Mouse (Mus musculus): ENCODE results near the gene Popdc2.
"Not testable (repeated sequence)": the region's sequence is repeated elsewhere in the genome, so short reads cannot be mapped to it uniquely, and the experiment has no call there.

Gene Popdc2

GRCm38 (mm10) chr16:38361933-38362332, at the start of gene Popdc2:
Gene Popdc2 (plus strand): TSS chr16:38362209.
- DNase-seq (ENCODE audit: low spot score), result no peak

GRCm38 (mm10) chr16:38318492-38318891, 43.5 kb upstream of the Popdc2 start:
- no peak for DNase-seq (ENCODE audit: low spot score)

GRCm38 (mm10) chr16:38319087-38319486, 42.9 kb upstream of the Popdc2 start:
- DNase-seq (ENCODE audit: low spot score), result no peak

GRCm38 (mm10) chr16:38321452-38321935, 40.5 kb upstream of the Popdc2 start:
- no peak for DNase-seq (ENCODE audit: low spot score)

GRCm38 (mm10) chr16:38324311-38324710, 37.7 kb upstream of the Popdc2 start:
- DNase-seq (ENCODE audit: low spot score), result peak; percentile 51

GRCm38 (mm10) chr16:38326778-38327397, 35.1 kb upstream of the Popdc2 start:
- DNase-seq (ENCODE audit: low spot score), result no peak

GRCm38 (mm10) chr16:38329340-38329739, 32.7 kb upstream of the Popdc2 start:
- DNase-seq (ENCODE audit: low spot score), result no peak

DNA sequence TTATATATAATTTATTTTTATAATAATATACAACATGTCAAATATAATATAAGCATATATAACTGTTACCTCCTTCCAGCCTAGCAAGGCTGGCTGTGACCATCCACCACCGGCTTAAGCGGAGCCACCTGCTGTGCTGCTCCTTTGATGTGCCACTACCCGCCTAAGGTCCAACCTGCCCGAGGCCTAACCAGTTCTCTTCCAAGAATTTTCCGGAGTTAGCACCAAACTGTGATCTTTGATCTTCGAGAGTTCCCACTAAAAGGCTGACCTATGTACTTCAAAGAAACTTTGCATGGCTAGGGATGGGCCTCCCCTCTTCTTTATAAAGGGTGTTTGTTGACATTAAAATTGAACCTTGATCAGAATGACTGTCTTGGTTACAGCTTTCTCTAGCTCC, 27.6 kb upstream of the Popdc2 start:
- DNase-seq (ENCODE audit: low spot score), result no peak

DNA sequence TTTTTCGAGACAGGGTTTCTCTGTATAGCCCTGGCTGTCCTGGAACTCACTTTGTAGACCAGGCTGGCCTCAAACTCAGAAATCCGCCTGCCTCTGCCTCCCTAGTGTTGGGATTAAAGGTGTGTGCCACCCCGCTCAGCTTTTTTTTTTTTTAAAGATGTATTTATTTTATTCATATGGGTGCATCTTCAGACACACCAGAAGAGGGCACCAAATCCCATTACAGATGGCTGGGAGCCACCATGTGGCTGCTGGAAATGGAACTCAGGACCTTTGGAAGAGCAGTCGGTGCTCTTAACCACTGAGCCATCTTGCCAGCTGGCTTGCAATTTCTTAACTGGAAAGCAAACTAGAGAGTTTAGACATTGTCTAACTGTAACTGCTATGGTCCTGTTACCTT, 23.9 kb upstream of the Popdc2 start:
- not testable (repeated sequence) for DNase-seq (ENCODE audit: low spot score)

GRCm38 (mm10) chr16:38341396-38342324, 20.3 kb upstream of the Popdc2 start, which contains the start of gene Maats1:
Gene Maats1 (minus strand): TSS chr16:38342143.
- DNase-seq (ENCODE audit: low spot score), result peak; percentile 75

DNA sequence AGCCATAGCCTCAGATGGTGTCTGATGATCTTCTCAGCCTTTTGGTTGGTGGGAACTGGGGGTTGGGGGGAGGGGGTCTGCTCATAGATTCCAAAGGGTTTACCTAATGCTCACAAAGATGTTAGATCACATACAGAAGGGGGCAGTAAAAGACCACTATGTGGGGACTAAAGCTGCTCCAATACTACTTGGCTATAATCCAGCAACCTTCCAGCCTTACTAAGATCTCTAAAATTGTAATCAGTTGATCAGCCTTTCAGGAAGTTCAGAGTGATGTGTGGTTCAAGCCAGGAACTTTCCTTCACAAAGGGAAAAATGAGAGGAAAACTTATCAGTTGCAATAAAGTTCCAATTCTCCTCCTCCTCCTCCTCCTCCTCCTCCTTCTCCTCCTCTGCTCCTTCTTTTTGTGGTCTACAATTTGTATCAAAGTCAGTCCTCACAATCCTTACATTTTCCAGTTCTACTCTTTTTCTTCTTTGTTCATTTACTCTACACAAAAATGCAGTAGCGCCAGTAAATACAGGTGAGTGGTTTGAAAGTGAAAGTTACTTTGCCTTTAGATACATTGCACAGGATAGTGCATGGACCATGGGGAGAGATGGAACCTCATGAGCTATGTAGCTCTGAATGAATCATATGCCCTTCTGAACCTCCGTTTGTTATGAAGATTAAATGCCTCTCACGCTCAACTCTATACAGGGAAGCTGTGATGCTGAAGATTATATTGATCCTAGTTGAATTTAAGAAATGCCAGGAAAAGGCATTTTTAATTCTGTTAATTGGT, 16.9 kb upstream of the Popdc2 start:
- no peak for DNase-seq (ENCODE audit: low spot score)

DNA sequence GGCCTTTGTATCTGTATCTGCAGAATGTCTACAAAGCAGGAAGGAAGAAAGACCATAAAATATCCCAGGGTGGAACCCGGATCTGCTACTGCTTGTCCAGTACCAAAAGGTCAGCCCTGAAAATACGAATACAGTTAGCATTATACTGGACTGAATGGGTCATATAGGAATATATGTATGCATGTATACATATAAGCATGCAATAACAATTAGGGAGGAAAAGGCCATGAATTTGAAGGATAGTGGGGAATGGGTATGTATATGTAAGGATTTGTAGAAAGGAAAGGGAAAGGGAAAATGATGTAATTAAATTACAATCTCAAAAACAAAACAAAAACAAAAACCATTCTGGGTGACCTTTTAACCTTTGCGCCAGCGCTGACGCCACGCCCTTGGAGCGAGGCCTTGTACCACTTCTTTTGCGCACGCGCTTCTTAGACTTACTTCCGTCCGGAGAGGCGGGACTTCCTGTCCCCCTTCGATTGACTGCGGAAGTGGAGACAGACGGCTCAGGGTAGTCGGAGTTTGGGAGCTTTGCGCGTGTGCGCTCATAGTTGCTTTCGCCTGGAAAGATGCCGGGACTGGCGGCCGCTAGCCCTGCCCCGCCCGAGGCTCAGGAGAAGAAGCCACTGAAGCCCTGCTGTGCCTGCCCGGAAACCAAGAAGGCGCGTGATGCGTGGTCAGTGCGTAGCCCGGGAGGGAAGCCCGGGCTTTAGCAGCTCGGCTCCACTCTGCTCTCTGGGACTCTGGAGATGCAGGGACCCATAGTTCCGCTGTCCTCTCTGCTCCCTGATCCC, 15.3 kb upstream of the Popdc2 start, which contains the start of the genes Cox17 and Gm21987:
Gene Cox17, plus strand, starts transcription at position 463 of the 797 bp plus-strand sequence.
Gene Gm21987, plus strand, starts transcription at position 512 of the 797 bp plus-strand sequence.
- peak; percentile 92 for DNase-seq (ENCODE audit: low spot score)

DNA sequence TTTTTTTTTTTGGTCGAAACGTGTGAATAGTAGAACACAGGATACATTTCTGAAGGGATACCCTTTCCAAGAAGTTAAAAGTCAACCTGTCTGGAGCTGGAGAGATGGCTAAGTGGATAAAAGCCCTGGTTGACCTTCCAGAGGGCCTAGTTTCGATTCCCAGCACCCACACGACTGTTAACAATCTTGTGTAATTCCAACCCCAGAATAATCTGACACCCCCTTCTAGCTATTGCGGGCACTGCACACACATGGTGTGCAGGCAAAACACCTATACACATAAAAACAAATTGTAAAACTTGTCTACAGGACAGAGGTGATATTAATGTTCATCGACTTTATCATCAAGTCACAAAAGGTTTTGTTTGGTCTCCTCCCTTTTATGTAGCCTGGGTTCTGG, 14.4 kb upstream of the Popdc2 start:
- no peak for DNase-seq (ENCODE audit: low spot score)

DNA sequence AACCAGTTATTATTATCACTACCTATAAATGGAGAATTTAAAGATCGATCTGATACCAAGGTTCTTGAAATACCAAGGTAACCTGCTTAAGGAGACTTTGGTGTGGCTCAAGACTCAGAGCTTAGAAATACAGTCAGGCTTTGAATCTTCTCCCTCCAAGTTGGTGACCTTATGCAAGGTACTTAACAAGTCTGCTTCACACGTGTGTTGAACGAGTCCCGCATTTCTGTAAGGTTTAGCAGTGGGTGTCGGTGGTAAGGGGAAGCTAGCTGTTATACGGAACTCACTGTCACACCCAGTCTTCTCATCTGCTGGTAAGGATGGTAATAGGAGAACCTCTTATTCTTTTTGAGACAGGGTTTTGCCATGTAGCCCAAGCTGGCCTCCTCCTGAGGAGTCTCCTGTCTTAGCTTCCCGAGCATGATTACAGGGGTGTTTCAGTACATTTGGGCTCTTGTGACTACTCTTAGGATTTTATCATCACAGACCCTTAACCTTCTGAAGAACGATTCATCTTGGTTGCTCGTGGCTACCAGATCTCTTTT, 13.7 kb upstream of the Popdc2 start:
- DNase-seq (ENCODE audit: low spot score), result no peak

DNA sequence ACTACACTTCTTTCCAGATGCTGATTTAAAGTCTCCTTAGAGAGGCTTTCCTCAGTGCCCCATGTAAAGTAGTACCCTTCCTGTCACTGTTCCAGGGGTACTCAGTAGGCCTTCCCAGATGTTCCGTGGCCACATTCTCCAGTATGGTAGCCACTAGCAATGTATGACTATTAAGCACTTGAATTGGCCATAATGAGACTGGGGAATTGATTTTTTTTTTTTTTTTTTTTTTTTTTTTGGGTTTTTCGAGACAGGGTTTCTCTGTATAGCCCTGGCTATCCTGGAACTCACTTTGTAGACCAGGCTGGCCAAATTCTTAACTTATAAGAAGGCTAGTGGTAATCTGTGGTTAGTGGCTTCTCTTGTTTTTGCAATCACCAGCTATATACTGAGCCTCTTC, 12.1 kb upstream of the Popdc2 start:
- no peak for DNase-seq (ENCODE audit: low spot score)

DNA sequence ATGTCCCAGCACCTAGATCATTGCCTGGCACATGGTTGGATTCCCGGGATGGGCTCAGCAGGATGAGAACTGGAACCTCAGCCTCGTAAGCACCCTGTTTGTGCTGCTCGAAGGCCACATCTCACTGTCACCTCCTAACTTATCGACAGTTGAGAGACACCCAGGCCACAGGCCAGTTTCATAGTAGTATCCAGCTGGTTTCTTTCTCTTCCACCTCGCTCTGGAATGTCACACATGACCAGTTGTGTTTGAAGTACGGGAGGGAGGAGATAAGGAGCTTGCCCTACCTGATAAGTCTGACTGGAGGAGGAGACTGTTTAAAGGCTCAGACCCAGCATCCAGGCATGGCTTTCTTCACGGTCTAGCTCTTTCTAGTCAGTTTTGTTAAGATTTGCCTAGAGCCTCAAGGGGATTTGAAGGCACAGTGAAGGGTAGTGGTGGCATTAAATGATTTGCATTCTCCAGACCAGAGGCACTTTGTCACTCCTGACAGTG, 11.6 kb upstream of the Popdc2 start:
- no peak for DNase-seq (ENCODE audit: low spot score)

GRCm38 (mm10) chr16:38350939-38351338, 11.1 kb upstream of the Popdc2 start:
- DNase-seq (ENCODE audit: low spot score), result no peak

DNA sequence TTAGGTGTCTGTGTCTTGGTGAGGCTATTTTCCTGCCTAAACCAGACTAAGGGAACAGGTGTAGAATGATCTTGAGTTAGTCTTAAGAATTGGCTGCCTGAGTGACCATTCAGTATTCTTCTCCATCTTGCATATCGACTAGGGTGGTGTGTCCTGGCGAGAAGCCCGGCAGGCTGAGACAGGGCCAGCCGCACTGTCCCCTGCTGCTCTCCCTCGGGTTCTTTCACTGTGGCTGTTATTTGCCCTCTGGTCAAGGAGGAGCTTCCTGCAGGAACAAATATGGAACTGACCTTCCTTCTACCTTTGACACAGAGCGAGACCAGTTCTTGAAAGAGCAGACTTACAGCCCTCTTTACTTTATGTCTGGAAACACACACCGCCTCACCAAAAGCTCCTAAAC, 10.0 kb upstream of the Popdc2 start:
- DNase-seq (ENCODE audit: low spot score), result no peak

DNA sequence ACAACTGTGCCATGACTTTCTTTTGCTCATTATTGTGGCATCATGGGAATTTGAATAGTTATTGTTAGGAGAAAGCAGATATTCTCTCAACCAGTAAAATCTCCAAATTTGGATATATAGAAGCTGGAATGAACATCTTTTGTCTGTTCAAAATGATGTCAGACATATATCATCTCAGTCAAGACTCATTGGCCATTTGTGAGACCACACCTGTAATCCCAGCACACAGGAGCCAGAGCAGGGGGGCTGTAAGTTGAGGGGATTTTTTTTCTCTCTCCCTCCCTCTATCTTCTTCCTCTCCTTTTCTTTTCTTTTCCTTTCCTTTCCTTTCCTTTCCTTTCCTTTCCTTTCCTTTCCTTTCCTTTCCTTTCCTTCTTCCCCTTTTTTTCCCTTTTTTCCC, 9.2 kb upstream of the Popdc2 start:
- DNase-seq (ENCODE audit: low spot score), result no peak

GRCm38 (mm10) chr16:38353642-38354041, 8.4 kb upstream of the Popdc2 start:
- DNase-seq (ENCODE audit: low spot score), result no peak

Data from testis, postnatal 14 days (tissue).